Mouse (Mus musculus) limb, embryonic 15.5 days (tissue): Measurements from ENCODE around the gene Irgq. TPM values are rescaled to one million over a fixed set of nuclear protein-coding genes. Genes with fewer than 3 reads are reported as not detected.

Experiments
- ATAC-seq: fragments of 200-750 bp; cut with Nextera tagmentation; 2 replicates; pipeline ENCODE4 v1.8.0; 2017; ENCODE audit warnings: low read depth, moderate TSS enrichment; ENCODE audit not compliant: insufficient number of reproducible peaks, low FRiP score, low TSS enrichment
- H3K27ac ChIP-seq: fragments of 300-500 bp; sonication (generic); 2 replicates; pipeline ENCODE4 v1.5.1; 2015; ENCODE audit warnings: moderate library complexity, mild to moderate bottlenecking, inconsistent platforms
- H3K27me3 ChIP-seq: fragments of 300-500 bp; sonication (generic); 2 replicates; pipeline ENCODE4 v1.6.1; 2015; ENCODE audit warnings: inconsistent platforms
- H3K36me3 ChIP-seq: fragments of 300-500 bp; sonication (generic); 2 replicates; pipeline ENCODE4 v1.6.1; 2015; ENCODE audit warnings: inconsistent platforms
- H3K4me1 ChIP-seq: fragments of 300-500 bp; sonication (generic); 2 replicates; pipeline ENCODE4 v1.6.1; 2015; ENCODE audit warnings: inconsistent platforms
- H3K4me2 ChIP-seq: fragments of 300-500 bp; sonication (generic); 2 replicates; pipeline ENCODE4 v1.6.1; 2015; ENCODE audit warnings: mild to moderate bottlenecking, inconsistent platforms
- H3K4me3 ChIP-seq: fragments of 300-500 bp; sonication (generic); 2 replicates; pipeline ENCODE4 v1.5.1; 2015; ENCODE audit warnings: mild to moderate bottlenecking, inconsistent platforms
- H3K9ac ChIP-seq: fragments of 300-500 bp; sonication (generic); 2 replicates; pipeline ENCODE4 v1.6.1; 2015; ENCODE audit warnings: inconsistent platforms
- H3K9me3 ChIP-seq: fragments of 300-500 bp; sonication (generic); 2 replicates; pipeline ENCODE4 v1.6.1; 2016; ENCODE audit warnings: inconsistent platforms
- whole genome bisulfite sequencing: fragments of 180-500 bp; shearing (Covaris S2); methylation state at CpG from one replicate; pipeline ENCODE4 v1.1.7; 2015; 5-methylcytosine and 5-hydroxymethylcytosine counted together
- polyA plus RNA-seq: library from polyadenylated mRNA; unstranded; fragments of >200 nt; fragmentation: Nextera tagmentation; extraction: Ambion mirVana; gene quantifications from 2 replicates; pipeline ENCODE4 v1.2.1, GENCODE M21; 2015

Irgq gene
- polyA plus RNA-seq, 1 experiment from 2014 or later = 8.3 TPM

- no peak overlapping the region for H3K27ac ChIP-seq
- peaks cover 8% of the 10 kb centered on the region; the same call in 1 of the 2 replicates for H3K27me3 ChIP-seq
- H3K9ac ChIP-seq = no peak overlapping the region
- no peaks in the 10 kb centered on the region for H3K9me3 ChIP-seq
- H3K36me3 ChIP-seq = peaks cover 31% of the 10 kb centered on the region
- WGBS = 38% methylated on average over 40 of the region's 42 CpGs
- H3K4me1 ChIP-seq = peaks cover 38% of the 10 kb centered on the region
- H3K4me3 ChIP-seq = no peak overlapping the region
- ATAC-seq = no peak
- H3K4me2 ChIP-seq = no peak overlapping the region
Observed at GRCm38 (mm10) chr7:24533806-24534205, 3.3 kb downstream of the Irgq start.

- no peak overlapping the region for H3K4me2 ChIP-seq
- H3K27me3 ChIP-seq = peaks cover 8% of the 10 kb centered on the region; the same call in 1 of the 2 replicates
- no peak overlapping the region for H3K9ac ChIP-seq
- H3K4me3 ChIP-seq = no peak overlapping the region
- 42% methylated on average over 19 of the region's 19 CpGs for WGBS
- peaks cover 31% of the 10 kb centered on the region for H3K36me3 ChIP-seq
- no peaks in the 10 kb centered on the region for H3K9me3 ChIP-seq
- no peak overlapping the region for H3K27ac ChIP-seq
- no peak for ATAC-seq
- H3K4me1 ChIP-seq = peaks cover 35% of the 10 kb centered on the region
Observed at GRCm38 (mm10) chr7:24534301-24534700, 3.8 kb downstream of the Irgq start.

GRCm38 (mm10) chr7:24537081-24537480, 6.6 kb downstream of the Irgq start:
- Histone ChIP-seq H3K27me3 (peaks cover 8% of the 10 kb centered on the region; the same call in 1 of the 2 replicates), H3K4me3 (no peak overlapping the region), H3K4me2 (no peak overlapping the region), H3K4me1 (peaks cover 20% of the 10 kb centered on the region), H3K9me3 (no peaks in the 10 kb centered on the region), H3K36me3 (peaks cover 31% of the 10 kb centered on the region), H3K27ac (no peak overlapping the region), H3K9ac (no peak overlapping the region)
- ATAC-seq = no peak
- 75% methylated on average over 4 of the region's 4 CpGs for WGBS

GRCm38 (mm10) chr7:24537591-24537990, 7.1 kb downstream of the Irgq start:
- no peak overlapping the region for H3K4me2 ChIP-seq
- ATAC-seq = no peak
- peaks cover 8% of the 10 kb centered on the region; the same call in 1 of the 2 replicates for H3K27me3 ChIP-seq
- no peak overlapping the region for H3K4me3 ChIP-seq
- H3K9ac ChIP-seq = no peak overlapping the region
- no peaks in the 10 kb centered on the region for H3K9me3 ChIP-seq
- 72% methylated on average over 5 of the region's 5 CpGs for WGBS
- no peak overlapping the region for H3K27ac ChIP-seq
- peaks cover 31% of the 10 kb centered on the region for H3K36me3 ChIP-seq
- H3K4me1 ChIP-seq = peaks cover 15% of the 10 kb centered on the region

GRCm38 (mm10) chr7:24538154-24538553, 7.7 kb downstream of the Irgq start:
- peaks cover 7% of the 10 kb centered on the region; the same call in 1 of the 2 replicates for H3K27me3 ChIP-seq
- no peak for ATAC-seq
- no peak overlapping the region for H3K27ac ChIP-seq
- WGBS = 41% methylated on average over 5 of the region's 5 CpGs
- H3K4me3 ChIP-seq = no peak overlapping the region
- H3K9ac ChIP-seq = no peak overlapping the region
- no peaks in the 10 kb centered on the region for H3K9me3 ChIP-seq
- H3K4me2 ChIP-seq = no peak overlapping the region
- peaks cover 30% of the 10 kb centered on the region for H3K36me3 ChIP-seq
- peaks cover 14% of the 10 kb centered on the region for H3K4me1 ChIP-seq

GRCm38 (mm10) chr7:24538701-24539100, 8.2 kb downstream of the Irgq start:
- 77% methylated on average over 5 of the region's 5 CpGs for WGBS

GRCm38 (mm10) chr7:24539686-24540085, 9.2 kb downstream of the Irgq start:
- H3K4me3 ChIP-seq = no peak overlapping the region
- ATAC-seq = no peak
- peaks cover 14% of the 10 kb centered on the region for H3K36me3 ChIP-seq
- no peak overlapping the region for H3K4me2 ChIP-seq
- no peak overlapping the region for H3K9ac ChIP-seq
- WGBS = 86% methylated on average over 4 of the region's 4 CpGs
- no peaks in the 10 kb centered on the region for H3K27me3 ChIP-seq
- no peaks in the 10 kb centered on the region for H3K4me1 ChIP-seq
- no peak overlapping the region for H3K27ac ChIP-seq
- no peaks in the 10 kb centered on the region for H3K9me3 ChIP-seq

More at GRCm38 (mm10) chr7:24538701-24539100, 8.2 kb downstream of the Irgq start:
- H3K27ac ChIP-seq = no peak overlapping the region
- H3K27me3 ChIP-seq = peaks cover 2% of the 10 kb centered on the region; the same call in 1 of the 2 replicates
- H3K9me3 ChIP-seq = no peaks in the 10 kb centered on the region
- peaks cover 24% of the 10 kb centered on the region for H3K36me3 ChIP-seq
- H3K4me2 ChIP-seq = no peak overlapping the region
- H3K4me1 ChIP-seq = peaks cover 8% of the 10 kb centered on the region
- no peak overlapping the region for H3K4me3 ChIP-seq
- ATAC-seq = no peak
- no peak overlapping the region for H3K9ac ChIP-seq

GRCm38 (mm10) chr7:24544506-24544905, 14.0 kb downstream of the Irgq start:
- WGBS = 85% methylated on average over 2 of the region's 2 CpGs
- Histone ChIP-seq H3K9ac (no peak overlapping the region), H3K4me2 (no peak overlapping the region), H3K36me3 (peaks cover 14% of the 10 kb centered on the region), H3K9me3 (no peaks in the 10 kb centered on the region), H3K27me3 (no peaks in the 10 kb centered on the region), H3K4me1 (peaks cover 21% of the 10 kb centered on the region), H3K27ac (no peak overlapping the region), H3K4me3 (no peak overlapping the region)
- ATAC-seq = no peak

GRCm38 (mm10) chr7:24546068-24546614, 15.7 kb downstream of the Irgq start, which contains the start of the genes Pinlyp and Xrcc1:
Pinlyp (minus strand) TSS chr7:24546118.
Xrcc1 (plus strand) TSS chr7:24546289.
- H3K4me2 ChIP-seq = peak within 1 kb of the TSS; percentile 66
- WGBS = 31% methylated on average over 13 of the region's 13 CpGs
- no peaks in the 10 kb centered on the region for H3K27me3 ChIP-seq
- peaks cover 26% of the 10 kb centered on the region for H3K36me3 ChIP-seq
- peak within 1 kb of the TSS; percentile 87 for H3K27ac ChIP-seq
- H3K9ac ChIP-seq = peak within 1 kb of the TSS; percentile 74
- H3K4me3 ChIP-seq = peak within 1 kb of the TSS; percentile 78
- ATAC-seq = no peak
- peaks cover 21% of the 10 kb centered on the region for H3K4me1 ChIP-seq
- H3K9me3 ChIP-seq = no peaks in the 10 kb centered on the region

- Histone ChIP-seq H3K27me3 (no peaks in the 10 kb centered on the region), H3K4me3 (peak overlapping the region; percentile 78), H3K36me3 (peaks cover 33% of the 10 kb centered on the region), H3K9me3 (no peaks in the 10 kb centered on the region), H3K9ac (peak overlapping the region; percentile 74), H3K27ac (peak overlapping the region; percentile 87), H3K4me1 (peaks cover 21% of the 10 kb centered on the region), H3K4me2 (peak overlapping the region; percentile 66)
- peak; percentile 98 for ATAC-seq
- WGBS = under 1% methylated on average over 57 of the region's 57 CpGs
Observed at GRCm38 (mm10) chr7:24546634-24547389, 16.3 kb downstream of the Irgq start.

- peak overlapping the region; percentile 78 for H3K4me3 ChIP-seq
- H3K4me2 ChIP-seq = peak overlapping the region; percentile 66
- peaks cover 39% of the 10 kb centered on the region for H3K36me3 ChIP-seq
- WGBS = 23% methylated on average over 13 of the region's 13 CpGs
- no peaks in the 10 kb centered on the region for H3K9me3 ChIP-seq
- H3K27ac ChIP-seq = peak overlapping the region; percentile 87
- H3K4me1 ChIP-seq = peaks cover 21% of the 10 kb centered on the region
- H3K27me3 ChIP-seq = no peaks in the 10 kb centered on the region
- ATAC-seq = no peak
- H3K9ac ChIP-seq = peak overlapping the region; percentile 74
Observed at GRCm38 (mm10) chr7:24547534-24548036, 17.1 kb downstream of the Irgq start.
